Mouse (Mus musculus): ENCODE measurements around the gene Rcn1. TPM values are rescaled to one million over a fixed set of nuclear protein-coding genes. Genes with fewer than 3 reads are reported as not detected.

The Rcn1 gene
- total RNA-seq, 2 experiments from 2014 or later = 19.7 to 23.2 TPM

GRCm38 (mm10) chr2:105397446-105398211 is 1.5 kb downstream of the Rcn1 start:
- intact Hi-C loops (cut with DNase I) = no loop called here
- no peak for DNase-seq (ENCODE audit: low spot score in 2 of 2)

- no peak for DNase-seq (ENCODE audit: low spot score in 2 of 2)
- intact Hi-C loops (cut with DNase I) = no loop called here
Observed at GRCm38 (mm10) chr2:105396066-105396465, 3.1 kb downstream of the Rcn1 start.

DNA sequence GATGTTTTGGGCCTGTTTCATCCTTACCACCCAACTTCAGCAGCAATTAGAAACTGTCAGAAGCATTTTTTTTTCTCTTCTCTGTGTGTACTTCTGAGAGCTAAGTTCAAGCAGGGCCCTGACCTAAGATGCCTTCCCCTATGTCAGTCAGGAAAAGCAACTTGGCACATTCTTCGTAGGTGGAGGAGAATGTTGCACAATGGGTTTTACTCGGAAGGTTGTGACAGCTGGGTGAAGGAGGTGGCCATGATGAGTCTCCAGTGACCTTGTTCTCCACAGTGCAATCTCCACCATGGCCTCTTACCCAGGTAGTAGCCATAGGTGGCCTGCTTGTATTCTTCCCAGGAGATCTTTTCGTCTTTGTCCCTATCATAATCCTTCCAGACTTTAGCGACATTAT is 4.7 kb downstream of the Rcn1 start:
- intact Hi-C loops (cut with DNase I) = no loop called here
- no peak for DNase-seq (ENCODE audit: low spot score in 2 of 2)

DNA sequence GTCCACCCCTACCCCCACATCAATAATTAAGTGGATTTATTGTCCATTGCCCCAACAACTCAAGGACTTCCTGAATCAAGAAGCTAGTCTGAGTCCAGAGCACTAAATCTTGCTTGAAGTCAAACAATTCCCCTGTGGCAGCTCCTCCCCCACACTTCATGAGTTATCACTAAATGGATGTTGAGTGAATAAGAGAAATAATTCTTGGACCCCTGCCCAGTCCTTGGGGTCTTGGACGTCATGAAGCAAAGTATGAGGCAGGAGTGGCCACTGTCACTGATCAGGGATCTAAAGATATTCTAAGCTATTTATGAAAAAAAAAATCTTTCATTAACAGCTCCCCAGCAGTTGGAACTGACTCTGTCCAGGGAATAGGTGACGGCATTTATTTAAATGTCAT is 6.6 kb downstream of the Rcn1 start:
- intact Hi-C loops (cut with DNase I) = no loop called here
- DNase-seq (ENCODE audit: low spot score in 2 of 2) = no peak

- intact Hi-C loops (cut with DNase I) = no loop called here
- no peak for DNase-seq (ENCODE audit: low spot score in 2 of 2)
Observed at GRCm38 (mm10) chr2:105391414-105391784, 7.7 kb downstream of the Rcn1 start.

DNA sequence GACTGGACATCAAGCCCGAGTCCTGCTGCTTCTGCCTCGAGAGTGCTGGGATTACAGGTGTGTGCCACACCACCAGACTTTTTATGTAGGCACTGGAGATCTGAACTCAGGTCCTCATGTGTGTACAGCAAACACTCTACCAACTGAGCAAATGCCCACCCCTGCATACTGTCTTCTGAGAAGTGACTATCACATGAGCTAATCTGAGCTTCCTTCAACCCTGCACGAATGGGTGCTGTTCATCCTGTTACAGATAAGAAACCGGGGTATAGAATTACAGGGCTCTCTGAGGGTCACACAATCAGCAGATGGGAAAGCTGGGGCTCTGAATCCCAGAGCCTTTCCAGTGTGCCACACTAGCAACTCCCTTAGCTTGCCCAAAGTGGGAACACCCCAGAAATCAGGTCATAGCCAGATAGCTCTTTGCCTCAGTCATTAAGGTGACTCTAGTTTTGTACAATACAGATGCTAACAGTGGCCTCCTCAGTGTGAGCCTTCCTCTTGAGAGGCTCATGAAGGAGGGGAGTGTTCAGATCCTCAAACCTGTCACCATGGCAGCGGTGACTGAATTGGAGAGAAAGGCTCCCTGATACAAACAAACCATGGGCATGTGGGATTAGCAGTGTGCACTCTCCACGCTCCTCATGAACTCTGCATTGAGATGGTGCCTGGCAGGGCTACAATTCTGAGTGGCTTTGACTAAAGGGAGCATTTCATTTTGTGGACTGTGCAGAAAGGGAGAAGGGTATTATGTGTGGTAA is 8.3 kb downstream of the Rcn1 start:
- intact Hi-C loops (cut with DNase I) = no loop called here
- DNase-seq (ENCODE audit: low spot score in 2 of 2) = no peak

DNA sequence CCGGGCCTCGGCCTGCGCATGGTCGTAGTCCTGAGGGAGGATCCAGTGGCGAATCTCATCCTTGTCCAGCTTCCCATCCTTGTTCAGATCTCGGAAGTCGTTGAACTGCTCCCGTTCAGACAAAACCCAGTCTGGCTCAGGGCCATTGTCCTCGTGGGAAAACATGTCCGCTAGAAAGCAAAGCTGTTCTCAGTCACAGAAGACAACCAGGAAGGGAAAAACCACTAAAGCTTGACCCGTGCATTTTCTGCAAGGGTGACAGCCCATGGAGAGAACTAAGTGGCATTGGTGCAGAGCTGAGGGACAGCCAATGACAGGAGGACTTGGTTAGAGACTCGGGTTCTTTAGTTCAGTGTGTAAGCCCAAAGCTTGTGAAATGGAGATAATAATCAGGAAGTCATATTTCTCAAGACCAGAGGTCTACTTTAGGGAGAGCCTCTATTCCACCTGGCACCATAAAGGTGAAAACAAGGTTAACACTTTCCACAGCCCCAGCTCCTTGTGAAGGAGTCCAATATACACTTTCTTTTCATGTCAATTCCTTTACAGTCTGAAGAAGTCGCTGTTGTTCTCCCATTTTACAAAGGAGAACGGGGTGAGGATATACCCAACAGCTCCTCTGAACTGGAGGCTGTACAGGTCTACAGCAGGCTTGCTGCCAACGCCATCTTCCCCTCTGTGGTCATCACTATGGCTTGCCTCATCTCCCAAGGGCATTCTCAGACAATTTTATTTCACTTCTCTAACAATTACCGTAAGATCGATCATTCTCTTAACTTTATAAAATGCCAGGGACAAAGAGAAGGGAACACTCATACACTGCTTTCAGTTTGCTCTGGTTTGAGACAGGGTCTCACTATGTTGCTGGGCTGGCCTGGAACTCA is 9.9 kb downstream of the Rcn1 start:
- intact Hi-C loops (cut with DNase I) = no loop called here

DNA sequence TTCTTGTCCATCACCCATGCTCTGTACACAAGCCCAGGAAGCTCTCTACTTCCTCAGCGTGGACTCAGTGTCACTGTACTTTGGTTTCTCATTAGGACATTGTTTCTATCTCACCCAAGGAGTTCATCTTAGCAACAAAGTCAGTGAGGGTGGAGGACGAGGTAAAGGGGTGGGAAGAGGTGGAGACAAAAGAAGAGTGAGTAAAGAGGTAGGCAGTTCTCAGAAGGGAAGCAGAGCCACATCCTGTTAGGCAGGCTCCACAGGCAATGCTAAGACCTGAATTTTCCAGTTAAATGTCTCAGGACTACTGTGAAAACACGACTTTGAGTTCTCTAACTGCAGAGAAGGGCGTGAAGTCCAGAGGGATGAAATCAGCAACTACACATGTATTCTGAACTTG is 12.7 kb downstream of the Rcn1 start:
- intact Hi-C loops (cut with DNase I) = no loop called here
- DNase-seq (ENCODE audit: low spot score in 2 of 2) = no peak

More for the DNA sequence above, 9.9 kb downstream of the Rcn1 start:
- no peak for DNase-seq (ENCODE audit: low spot score in 2 of 2)

DNA sequence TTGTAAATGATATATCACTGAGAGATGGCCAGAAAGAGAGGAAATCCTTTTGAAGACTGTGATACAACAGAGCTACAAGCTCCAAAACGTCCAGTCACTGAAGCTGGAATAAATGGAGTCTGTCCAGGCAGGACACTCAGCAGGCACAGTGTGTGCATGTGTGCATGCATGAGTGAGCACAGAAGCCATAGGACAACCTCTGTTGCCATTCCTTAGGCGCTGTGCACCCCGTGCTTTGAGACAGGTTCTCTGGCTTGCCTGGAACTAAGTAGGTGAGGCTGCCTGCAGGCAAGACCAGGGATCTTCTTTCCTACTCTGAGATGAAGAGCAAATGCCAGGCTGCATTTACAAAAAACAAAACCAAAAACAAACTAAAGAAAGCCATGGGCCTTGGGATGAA is 14.1 kb downstream of the Rcn1 start:
- intact Hi-C loops (cut with DNase I) = no loop called here
- no peak for DNase-seq (ENCODE audit: low spot score in 2 of 2)

DNA sequence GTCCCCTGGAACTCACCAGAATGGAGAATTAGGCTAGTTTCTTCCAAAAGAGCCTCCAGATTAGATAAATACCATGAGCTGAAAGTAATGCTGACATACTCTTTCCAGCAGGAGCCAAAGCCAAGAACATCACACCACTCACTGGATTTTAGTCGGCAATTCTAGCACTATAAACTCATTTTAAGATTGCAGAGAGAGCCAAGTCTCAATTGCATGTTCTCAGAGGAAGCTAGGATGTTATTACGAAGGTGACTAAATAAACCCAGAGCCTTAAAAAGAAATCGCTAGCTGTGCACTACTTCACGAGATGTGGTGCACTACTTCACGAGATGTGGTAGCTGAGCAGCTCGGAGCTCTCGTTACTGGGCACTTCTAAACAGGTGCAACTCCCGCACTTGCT is 16.1 kb downstream of the Rcn1 start:
- DNase-seq (ENCODE audit: low spot score in 2 of 2) = peak in 1 of 2 experiments; percentile 74
- intact Hi-C loops (cut with DNase I) = no loop called here

DNA sequence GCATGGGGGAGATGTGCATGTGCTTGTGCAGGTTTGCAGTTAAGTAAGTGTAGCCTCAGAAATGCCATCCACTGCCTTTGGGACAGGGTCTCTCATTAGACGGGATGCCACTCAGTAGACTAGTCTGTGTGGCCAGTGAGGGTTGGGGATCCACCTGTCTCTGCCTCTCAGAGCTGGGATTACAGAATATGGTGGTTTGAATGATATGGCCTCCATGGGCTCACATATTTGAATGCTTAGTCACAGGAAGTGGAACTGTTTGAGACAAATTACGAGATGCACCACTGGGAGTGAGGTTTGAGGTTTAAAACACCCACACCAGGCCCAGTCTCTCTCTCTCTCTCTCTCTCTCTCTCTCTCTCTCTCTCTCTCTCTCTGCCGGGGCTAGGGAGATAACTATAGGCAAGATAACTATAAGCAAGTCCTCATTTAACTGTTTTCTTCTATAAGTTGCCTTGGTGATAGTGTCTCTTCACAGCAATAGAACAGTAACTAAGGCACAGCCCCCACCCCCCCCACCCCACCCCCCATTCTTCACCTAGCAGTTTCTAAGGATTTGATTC is 18.3 kb downstream of the Rcn1 start:
- no peak for DNase-seq (ENCODE audit: low spot score in 2 of 2)
- intact Hi-C loops (cut with DNase I) = no loop called here

GRCm38 (mm10) chr2:105379682-105380081 is 19.4 kb downstream of the Rcn1 start:
- DNase-seq (ENCODE audit: low spot score in 2 of 2) = no peak
- intact Hi-C loops (cut with DNase I) = no loop called here

DNA sequence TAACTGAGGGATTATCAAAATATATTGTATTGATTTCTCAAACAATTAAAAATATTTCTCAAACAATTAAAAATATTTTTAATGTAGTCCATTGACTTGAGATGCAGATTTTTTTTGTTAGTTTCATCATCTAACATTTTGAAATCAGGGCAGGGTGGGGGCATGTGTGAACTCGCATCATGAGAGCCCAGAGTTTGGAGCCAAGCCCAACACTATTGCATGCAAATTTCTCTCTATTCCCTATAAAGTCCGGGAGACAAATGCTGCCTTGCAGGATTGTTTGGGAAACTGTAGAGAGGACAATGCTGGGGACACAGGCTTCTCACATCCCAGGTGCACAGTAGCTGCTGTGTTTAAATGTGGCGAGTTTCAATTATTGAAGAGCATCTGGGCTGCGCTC is 23.4 kb downstream of the Rcn1 start:
- intact Hi-C loops (cut with DNase I) = no loop called here
- no peak for DNase-seq (ENCODE audit: low spot score in 2 of 2)

- intact Hi-C loops (cut with DNase I) = no loop called here
- DNase-seq (ENCODE audit: low spot score in 2 of 2) = no peak
Observed at GRCm38 (mm10) chr2:105375261-105375660, 23.9 kb downstream of the Rcn1 start.

GRCm38 (mm10) chr2:105373658-105374057 is 25.5 kb downstream of the Rcn1 start:
- no peak for DNase-seq (ENCODE audit: low spot score in 2 of 2)
- intact Hi-C loops (cut with DNase I) = no loop called here

GRCm38 (mm10) chr2:105372727-105373126 is 26.4 kb downstream of the Rcn1 start:
- intact Hi-C loops (cut with DNase I) = no loop called here
- DNase-seq (ENCODE audit: low spot score in 2 of 2) = no peak

DNA sequence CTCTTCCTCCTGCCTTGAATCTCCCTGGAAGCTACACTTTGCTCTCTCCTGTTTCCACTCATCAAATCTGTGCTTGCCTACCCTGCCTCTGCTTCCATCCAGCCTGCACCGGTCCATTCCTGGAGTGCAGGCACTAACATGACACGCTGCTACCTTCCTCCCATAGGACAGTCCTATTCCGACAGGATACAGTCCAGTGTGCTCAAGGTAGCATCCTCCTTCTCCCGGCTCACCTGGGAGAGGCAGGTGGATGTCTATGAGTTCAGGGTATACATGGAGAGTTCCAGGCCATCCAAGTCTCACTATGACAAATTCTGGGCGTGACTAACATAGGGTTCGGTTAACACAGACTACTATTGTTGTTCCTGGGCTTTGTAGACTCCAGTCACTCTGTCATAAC is 27.0 kb downstream of the Rcn1 start:
- intact Hi-C loops (cut with DNase I) = no loop called here
- DNase-seq (ENCODE audit: low spot score in 2 of 2) = no peak

DNA sequence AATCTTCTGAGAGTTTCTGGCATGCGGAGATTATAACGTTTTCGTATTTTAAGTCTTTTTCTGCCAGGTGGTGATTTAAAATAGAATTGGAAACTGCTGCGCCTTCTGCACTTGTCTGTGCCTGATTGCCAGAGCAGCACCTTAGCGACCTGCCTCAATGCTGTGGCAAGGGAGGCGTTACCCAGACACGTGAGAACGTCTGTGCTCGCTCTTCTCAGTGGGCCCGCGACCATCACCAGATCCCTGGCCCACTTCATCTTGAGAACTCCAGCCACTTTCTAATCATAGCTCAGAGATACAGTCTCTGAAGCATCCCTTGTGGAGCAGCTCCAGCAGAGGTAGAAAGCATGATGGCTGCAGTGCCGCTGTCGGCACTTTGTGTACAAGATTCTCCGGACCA is 28.4 kb downstream of the Rcn1 start:
- intact Hi-C loops (cut with DNase I) = no loop called here

GRCm38 (mm10) chr2:105370240-105370639 is 28.9 kb downstream of the Rcn1 start:
- intact Hi-C loops (cut with DNase I) = no loop called here
- peak in 1 of 2 experiments; percentile 5 for DNase-seq (ENCODE audit: low spot score in 2 of 2)

More for the DNA sequence above, 28.4 kb downstream of the Rcn1 start:
- DNase-seq (ENCODE audit: low spot score in 2 of 2) = peak; percentile 9 to 21

DNA sequence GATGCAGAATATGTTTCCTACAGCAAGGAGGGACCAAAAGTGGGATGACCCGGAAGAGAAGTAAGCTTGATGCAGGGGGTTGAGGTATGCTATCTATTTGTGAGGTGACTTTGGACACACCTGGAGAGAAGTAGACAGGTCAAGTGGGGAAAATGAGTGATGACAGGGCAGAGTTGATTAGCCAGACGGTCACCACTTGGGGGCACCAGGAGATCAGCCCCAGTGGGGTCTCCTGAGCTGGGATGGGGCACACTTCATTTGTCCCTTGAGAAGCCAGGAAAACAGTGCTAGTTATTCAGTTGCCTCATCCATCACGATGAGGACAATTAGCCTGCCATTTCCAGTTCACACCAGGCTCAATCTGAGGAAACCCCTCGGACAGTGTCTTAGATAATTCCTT is 31.5 kb downstream of the Rcn1 start:
- intact Hi-C loops (cut with DNase I) = loop anchor here (5.0 kb wide), 1 partner anchor 60 kb away; no protein-coding TSS in a partner anchor
- DNase-seq (ENCODE audit: low spot score in 2 of 2) = no peak

Measured in left cerebral cortex, postnatal 25 days (tissue).